Comparison of ENCODE assay signal across 8 mouse cellular contexts in genomic region chr4:82506081-82506730, GRCm38 (mm10).
DNase-seq lines count a peak whose midpoint lies in the region; ATAC-seq lines count a peak whose summit lies in the region.

No protein-coding gene starts in this region.

- ATAC-seq in hindbrain, embryonic 15.5 days (ENCODE audit: low FRiP score, low read depth) = peak; percentile 78
- no peak for ATAC-seq in activated CD4-positive, CD25-positive, alpha-beta regulatory T cell, adult 4 months

- peak overlapping the region; percentile 100 for H3K27ac ChIP-seq in hindbrain, embryonic 15.5 days (replicated peaks)

- H3K4me2 ChIP-seq in hindbrain, embryonic 15.5 days = peak overlapping the region; percentile 100

- peak overlapping the region; percentile 83 for H3K9ac ChIP-seq in hindbrain, embryonic 15.5 days

- H3K4me1 ChIP-seq in hindbrain, embryonic 15.5 days (replicated peaks) = peaks cover 22% of the 10 kb centered on the region

- 0% methylated on average over 36 of the region's 81 CpGs for WGBS in hindbrain, embryonic 15.5 days

- peak overlapping the region; percentile 58 for H3K4me3 ChIP-seq in hindbrain, embryonic 15.5 days

- H3K27me3 ChIP-seq in hindbrain, embryonic 15.5 days = 0 out of 2 replicates have a peak, but pooled peaks cover 8% of the 10 kb centered on the region

- H3K36me3 ChIP-seq in hindbrain, embryonic 15.5 days = no peaks in the 10 kb centered on the region

- DNase-seq in adipocyte (ENCODE audit: low spot score) = peak; percentile 84
- DNase-seq in cerebellum, postnatal 36 days = peak; percentile 84 to 92
- peak; percentile 91 to 93 for DNase-seq in gastrocnemius, adult 8-10 months (ENCODE audit: low spot score in 2 of 2)
- DNase-seq in left cerebral cortex, adult 18-20 months (ENCODE audit: low spot score in 2 of 2) = peak; percentile 85 to 90
- DNase-seq in lung, postnatal 14 days = peak; percentile 94
- DNase-seq in right cerebral cortex, adult 2 months (ENCODE audit: low spot score in 2 of 2) = peak; percentile 73 to 75

- no peaks in the 10 kb centered on the region for H3K9me3 ChIP-seq in hindbrain, embryonic 15.5 days
